Mouse (Mus musculus) ovary, postnatal 10 days (tissue): ENCODE results near the gene Cxcl9.
A peak's percentile ranks its signal among the peaks of the same experiment; 100 is the strongest.

Experiments
- DNase-seq: peaks from one replicate; pipeline ENCODE4 v3.0.0; 2022; ENCODE audit warnings: low spot score

Cxcl9 gene

GRCm38 (mm10) chr5:92278942-92279537, 48.8 kb downstream of the Cxcl9 start:
- no peak for DNase-seq

GRCm38 (mm10) chr5:92277437-92278394, 50.2 kb downstream of the Cxcl9 start, which contains the start of gene Naaa:
Gene Naaa (minus strand): TSS chr5:92278170.
- DNase-seq: peak; percentile 69
